Mouse (Mus musculus) hindbrain, embryonic 11.5 days (tissue): ENCODE results near the gene Nxpe3. TPM values are rescaled to one million over a fixed set of nuclear protein-coding genes. Genes with fewer than 3 reads are reported as not detected.

Experiments
- ATAC-seq: fragments of 200-750 bp; cut with Nextera tagmentation; 2 replicates; pipeline ENCODE4 v1.8.0; 2017; ENCODE audit warnings: mild to moderate bottlenecking, moderate TSS enrichment, moderate library complexity; ENCODE audit not compliant: low FRiP score
- DNase-seq: peaks from one replicate; pipeline ENCODE4 v3.0.0-alpha.2; 2015; ENCODE audit warnings: low spot score
- H3K27ac ChIP-seq: fragments of 300-500 bp; sonication (generic); 2 replicates; pipeline ENCODE4 v1.5.1; 2014; ENCODE audit warnings: mild to moderate bottlenecking, low read depth, low read length
- H3K27me3 ChIP-seq: fragments of 300-500 bp; sonication (generic); 2 replicates; pipeline ENCODE4 v1.6.1; 2014; ENCODE audit warnings: mild to moderate bottlenecking, low read length, moderate library complexity, mixed read lengths; ENCODE audit not compliant: control insufficient read depth, insufficient read depth
- H3K36me3 ChIP-seq: fragments of 300-500 bp; sonication (generic); 2 replicates; pipeline ENCODE4 v1.6.1; 2014; ENCODE audit warnings: mild to moderate bottlenecking, low read length, moderate library complexity, mixed read lengths; ENCODE audit not compliant: control insufficient read depth, insufficient read depth
- H3K4me1 ChIP-seq: fragments of 300-500 bp; sonication (generic); replicated peaks from 2 replicates; pipeline ENCODE4 v1.6.1; 2014; ENCODE audit warnings: low read length, mixed read lengths; ENCODE audit not compliant: control insufficient read depth, insufficient read depth
- H3K4me2 ChIP-seq: fragments of 300-500 bp; sonication (generic); replicated peaks from 2 replicates; pipeline ENCODE4 v1.6.1; 2014; ENCODE audit warnings: mild to moderate bottlenecking, low read depth, low read length
- H3K4me3 ChIP-seq: fragments of 300-500 bp; sonication (generic); 2 replicates; pipeline ENCODE4 v1.5.1; 2014; ENCODE audit warnings: low read depth, low read length
- H3K9ac ChIP-seq: fragments of 300-500 bp; sonication (generic); 2 replicates; pipeline ENCODE4 v1.6.1; 2014; ENCODE audit warnings: low read depth, low read length
- H3K9me3 ChIP-seq: fragments of 300-500 bp; sonication (generic); 2 replicates; pipeline ENCODE4 v1.6.1; 2016; ENCODE audit warnings: low read length; ENCODE audit not compliant: control insufficient read depth
- WGBS: fragments of 180-500 bp; shearing (Covaris S2); extraction: QIAGEN DNeasy Blood & Tissue Kit; methylation state at CpG from one replicate; pipeline ENCODE4 v1.1.7; 2014; 5-methylcytosine and 5-hydroxymethylcytosine counted together
- polyA plus RNA-seq: library from polyadenylated mRNA; unstranded; fragments of >200 nt; fragmentation: Nextera tagmentation; extraction: Ambion mirVana; gene quantifications from 2 replicates; pipeline ENCODE4 v1.2.1, GENCODE M21; 2014

Gene Nxpe3
- 1.0 and 1.1 TPM in 2 replicates for polyA plus RNA-seq

GRCm38 (mm10) chr16:55894893-55895650 is at the start of gene Nxpe3:
TSS of gene Nxpe3 (minus strand) at chr16:55895285.
- H3K9ac ChIP-seq, result peak within 1 kb of the TSS; percentile 88
- H3K4me3 ChIP-seq, result peak within 1 kb of the TSS; percentile 74
- no peaks in the 10 kb centered on the region for H3K9me3 ChIP-seq
- peak within 1 kb of the TSS; percentile 72 for H3K4me2 ChIP-seq
- no peaks in the 10 kb centered on the region for H3K36me3 ChIP-seq
- no peaks in the 10 kb centered on the region for H3K27me3 ChIP-seq
- WGBS, result under 1% methylated on average over 65 of the region's 74 CpGs
- ATAC-seq (peak; percentile 97), DNase-seq (peak; percentile 90)
- H3K27ac ChIP-seq, result peak within 1 kb of the TSS; percentile 81
- H3K4me1 ChIP-seq, result no peaks in the 10 kb centered on the region

- H3K9ac ChIP-seq, result no peak overlapping the region
- no peaks in the 10 kb centered on the region for H3K36me3 ChIP-seq
- no peaks in the 10 kb centered on the region for H3K27me3 ChIP-seq
- no peaks in the 10 kb centered on the region for H3K4me1 ChIP-seq
- DNase-seq, result no peak
- H3K9me3 ChIP-seq, result no peaks in the 10 kb centered on the region
- 90% methylated on average over 4 of the region's 4 CpGs for WGBS
- no peak for ATAC-seq
- H3K27ac ChIP-seq, result no peak overlapping the region
- H3K4me3 ChIP-seq, result no peak overlapping the region
- H3K4me2 ChIP-seq, result no peak overlapping the region
Measured at GRCm38 (mm10) chr16:55940781-55941180, 45.7 kb upstream of the Nxpe3 start.

GRCm38 (mm10) chr16:55939703-55940102 is 44.6 kb upstream of the Nxpe3 start:
- H3K27me3 ChIP-seq, result no peaks in the 10 kb centered on the region
- H3K9me3 ChIP-seq, result no peaks in the 10 kb centered on the region
- H3K27ac ChIP-seq, result no peak overlapping the region
- H3K4me1 ChIP-seq, result no peaks in the 10 kb centered on the region
- no peaks in the 10 kb centered on the region for H3K36me3 ChIP-seq
- H3K4me3 ChIP-seq, result no peak overlapping the region
- no peak overlapping the region for H3K9ac ChIP-seq
- ATAC-seq (no peak), DNase-seq (no peak)
- no peak overlapping the region for H3K4me2 ChIP-seq
- WGBS, result 90% methylated on average over 6 of the region's 6 CpGs

GRCm38 (mm10) chr16:55938761-55939160 is 43.7 kb upstream of the Nxpe3 start:
- Histone ChIP-seq H3K9me3 (no peaks in the 10 kb centered on the region), H3K4me3 (no peak overlapping the region), H3K4me2 (no peak overlapping the region), H3K36me3 (no peaks in the 10 kb centered on the region), H3K27ac (no peak overlapping the region), H3K4me1 (no peaks in the 10 kb centered on the region), H3K9ac (no peak overlapping the region), H3K27me3 (no peaks in the 10 kb centered on the region)
- ATAC-seq (no peak), DNase-seq (no peak)
- WGBS, result 77% methylated on average over 4 of the region's 4 CpGs

GRCm38 (mm10) chr16:55934453-55935037 is 39.5 kb upstream of the Nxpe3 start, which contains the start of gene Cep97:
TSS of gene Cep97 (minus strand) at chr16:55934855.
- ATAC-seq, result peak; percentile 99
- WGBS, result under 1% methylated on average over 24 of the region's 24 CpGs
- Histone ChIP-seq H3K4me3 (peak within 1 kb of the TSS; percentile 74), H3K9me3 (no peaks in the 10 kb centered on the region), H3K4me2 (peak within 1 kb of the TSS; percentile 64), H3K9ac (peak within 1 kb of the TSS; percentile 72), H3K4me1 (no peaks in the 10 kb centered on the region), H3K27me3 (no peaks in the 10 kb centered on the region), H3K27ac (peak within 1 kb of the TSS; percentile 69), H3K36me3 (no peaks in the 10 kb centered on the region; the same call in 1 of the 2 replicates)
- peak; percentile 91 for DNase-seq

GRCm38 (mm10) chr16:55933681-55934343 is 38.7 kb upstream of the Nxpe3 start:
- Histone ChIP-seq H3K27ac (peak overlapping the region; percentile 69), H3K4me3 (peak overlapping the region; percentile 74), H3K9me3 (no peaks in the 10 kb centered on the region), H3K4me1 (no peaks in the 10 kb centered on the region), H3K4me2 (peak overlapping the region; percentile 64), H3K9ac (peak overlapping the region; percentile 72), H3K27me3 (no peaks in the 10 kb centered on the region), H3K36me3 (peaks cover 2% of the 10 kb centered on the region; the same call in 1 of the 2 replicates)
- 2% methylated on average over 32 of the region's 32 CpGs for WGBS
- ATAC-seq, result peak; percentile 73
- DNase-seq, result peak; percentile 65

GRCm38 (mm10) chr16:55924010-55924409 is 28.9 kb upstream of the Nxpe3 start:
- H3K36me3 ChIP-seq, result 0 out of 2 replicates have a peak, but pooled peaks cover 2% of the 10 kb centered on the region
- no peak for DNase-seq
- H3K9ac ChIP-seq, result no peak overlapping the region
- no peak overlapping the region for H3K4me2 ChIP-seq
- H3K27ac ChIP-seq, result no peak overlapping the region
- ATAC-seq, result no peak
- no peak overlapping the region for H3K4me3 ChIP-seq
- no peaks in the 10 kb centered on the region for H3K27me3 ChIP-seq
- WGBS, result 94% methylated on average over 4 of the region's 4 CpGs
- H3K4me1 ChIP-seq, result no peaks in the 10 kb centered on the region
- no peaks in the 10 kb centered on the region for H3K9me3 ChIP-seq

- 87% methylated on average over 10 of the region's 10 CpGs for WGBS
- Histone ChIP-seq H3K9me3 (no peaks in the 10 kb centered on the region), H3K4me3 (no peak overlapping the region), H3K36me3 (0 out of 2 replicates have a peak, but pooled peaks cover 2% of the 10 kb centered on the region), H3K4me1 (no peaks in the 10 kb centered on the region), H3K9ac (no peak overlapping the region), H3K27me3 (no peaks in the 10 kb centered on the region), H3K27ac (no peak overlapping the region), H3K4me2 (no peak overlapping the region)
- no peak for DNase-seq
- ATAC-seq, result no peak
Measured at GRCm38 (mm10) chr16:55922079-55922478, 27.0 kb upstream of the Nxpe3 start.
